ENCODE assay signal across 8 mouse cellular contexts in the genomic region with DNA sequence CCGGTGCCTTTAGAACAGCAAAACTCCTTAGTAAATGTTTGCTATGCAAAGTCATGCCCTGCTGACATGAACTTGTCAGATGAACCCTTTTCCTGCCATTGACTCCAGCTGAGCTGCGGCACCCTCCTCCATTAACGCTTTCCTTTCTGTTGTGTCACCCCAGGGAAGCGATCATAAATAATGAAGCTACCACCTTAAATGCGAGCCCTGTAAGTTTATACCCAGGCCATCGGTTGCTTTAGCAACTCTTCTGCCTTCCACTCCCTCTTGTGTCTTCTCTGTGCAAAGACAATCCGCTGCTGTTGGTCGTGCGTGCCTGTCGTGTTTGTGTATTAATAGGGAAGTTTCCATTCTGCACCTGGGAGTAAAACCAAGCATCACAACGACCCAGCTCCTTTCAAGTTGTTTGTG. TPM values are rescaled to one million over a fixed set of nuclear protein-coding genes. Genes with fewer than 3 reads are reported as not detected.
DNase-seq lines count a peak whose midpoint lies in the region; ATAC-seq and TF ChIP-seq lines count a peak whose summit lies in the region.

No protein-coding gene starts in this region.

- TF ChIP-seq CTCF in Patski (IDR thresholded peaks at IDR 0.05) = peak; percentile 55

- DNase-seq in layer of hippocampus, adult 11-12 months (ENCODE audit: low spot score) = peak; percentile 41
- DNase-seq in layer of hippocampus, postnatal 25 days (ENCODE audit: extremely low spot score in 1 of 2, low spot score in 1 of 2) = no peak
- DNase-seq in Patski (ENCODE audit: low read depth, low spot score) = no peak
- DNase-seq in forebrain, embryonic 14.5 days (ENCODE audit: low spot score) = peak; percentile 59
- DNase-seq in kidney, adult 9 months = peak; percentile 53
- DNase-seq in neural tube, embryonic 11.5 days (ENCODE audit: low spot score) = peak; percentile 42
- DNase-seq in gastrocnemius, postnatal 10 days = no peak
- DNase-seq in right cerebral cortex, postnatal 25 days = no peak

- CTCF ChIA-PET in Patski (lab: Charles Lee) = interaction anchor here (0.7 to 1.4 kb wide), 6 partner anchors 11 to 277 kb away, joined by 3 to 4 read pairs (median 4); no protein-coding TSS in a partner anchor

- in situ Hi-C loops in Patski (cut with MboI; ENCODE audit: low pct_unique_long_range_greater_than_20kb) = no loop called here

- no peaks in the 10 kb centered on the region for H3K9me3 ChIP-seq in forebrain, embryonic 14.5 days (replicated peaks; ENCODE audit: control insufficient read depth, low read length)
- H3K9me3 ChIP-seq in neural tube, embryonic 11.5 days (ENCODE audit: control insufficient read depth, low read length) = no peaks in the 10 kb centered on the region

- POLR2A ChIA-PET in Patski (lab: Charles Lee) = no interaction called here

- WGBS in forebrain, embryonic 14.5 days = 14% methylated on average over 11 of the region's 11 CpGs
- WGBS in neural tube, embryonic 11.5 days = 3% methylated on average over 11 of the region's 11 CpGs

- H3K27ac ChIP-seq in forebrain, embryonic 14.5 days (ENCODE audit: low read depth, low read length) = no peak overlapping the region
- H3K27ac ChIP-seq in neural tube, embryonic 11.5 days (ENCODE audit: low read depth, low read length) = no peak overlapping the region

- H3K36me3 ChIP-seq in forebrain, embryonic 14.5 days (ENCODE audit: control insufficient read depth, insufficient read depth, low read length) = no peaks in the 10 kb centered on the region
- H3K36me3 ChIP-seq in neural tube, embryonic 11.5 days (ENCODE audit: control insufficient read depth, insufficient read depth, low read length) = no peaks in the 10 kb centered on the region

- H3K9ac ChIP-seq in forebrain, embryonic 14.5 days (ENCODE audit: low read length) = no peak overlapping the region
- H3K9ac ChIP-seq in neural tube, embryonic 11.5 days (ENCODE audit: low read length) = no peak overlapping the region

- H3K4me3 ChIP-seq in forebrain, embryonic 14.5 days (ENCODE audit: low read depth, low read length) = peak overlapping the region; percentile 64; the same call in 1 of the 2 replicates
- no peak overlapping the region for H3K4me3 ChIP-seq in neural tube, embryonic 11.5 days (ENCODE audit: low read depth, low read length)

- ATAC-seq in Patski = no peak
- 0 out of 2 replicates have a peak, but pooled peaks have one; percentile 37 for ATAC-seq in forebrain, embryonic 14.5 days
- no peak for ATAC-seq in neural tube, embryonic 11.5 days (ENCODE audit: insufficient read depth, low FRiP score, low TSS enrichment)

- H3K4me1 ChIP-seq in forebrain, embryonic 14.5 days (ENCODE audit: control insufficient read depth, insufficient read depth, low read length) = peaks cover 7% of the 10 kb centered on the region; the same call in 1 of the 2 replicates
- peaks cover 7% of the 10 kb centered on the region; the same call in 1 of the 2 replicates for H3K4me1 ChIP-seq in neural tube, embryonic 11.5 days (ENCODE audit: control insufficient read depth, insufficient read depth, low read length)

- peak overlapping the region; percentile 87 for H3K4me2 ChIP-seq in forebrain, embryonic 14.5 days (ENCODE audit: low read length)
- H3K4me2 ChIP-seq in neural tube, embryonic 11.5 days (ENCODE audit: low read depth) = no peak overlapping the region

- H3K27me3 ChIP-seq in Patski = no peaks in the 10 kb centered on the region
- peaks cover 14% of the 10 kb centered on the region; the same call in 1 of the 2 replicates for H3K27me3 ChIP-seq in forebrain, embryonic 14.5 days (replicated peaks; ENCODE audit: control insufficient read depth, insufficient read depth, low read length)
- H3K27me3 ChIP-seq in neural tube, embryonic 11.5 days (ENCODE audit: control insufficient read depth, insufficient read depth, low read length) = peaks cover 14% of the 10 kb centered on the region

RNA-seq across cellular contexts. Expression of a gene that starts 3.0 kb away (rescaled TPM):
- 10 to 100 TPM; 31.0 to 35.4 TPM for total RNA-seq in layer of hippocampus, postnatal 25 days (2021)
- 34.8 TPM for polyA plus RNA-seq in Patski (2021)
- polyA plus RNA-seq in forebrain, embryonic 14.5 days (2014; fragmentation: Nextera tagmentation; extraction: Ambion mirVana) = 33.3 and 45.7 TPM in 2 replicates
- polyA plus RNA-seq in neural tube, embryonic 11.5 days (2014; fragmentation: Nextera tagmentation; extraction: Ambion mirVana) = 12.3 and 13.1 TPM in 2 replicates
- total RNA-seq in gastrocnemius, postnatal 10 days (2021) = 10 to 100 TPM in 1 of 2 experiments, 1 to 10 TPM in 1; 8.5 to 10.4 TPM

Comparison
In these comparisons a context has a peak if more than half of its experiments do, and no peak if none do; other contexts are left out.
1. DNase-seq: peak in layer of hippocampus, adult 11-12 months (single experiment), forebrain, embryonic 14.5 days (single experiment), kidney, adult 9 months (single experiment) and neural tube, embryonic 11.5 days (single experiment); none in layer of hippocampus, postnatal 25 days (0 of 2), Patski (single experiment), gastrocnemius, postnatal 10 days (single experiment) and right cerebral cortex, postnatal 25 days (single experiment).